In genomic region chr6:132795393-132795792, GRCm38 (mm10) we compare ENCODE assay signal across 18 mouse cellular contexts. TPM values are rescaled to one million over a fixed set of nuclear protein-coding genes. Genes with fewer than 3 reads are reported as not detected.
A peak's percentile ranks its signal among the peaks of the same experiment; 100 is the strongest.
DNase-seq lines count a peak whose midpoint lies in the region; ATAC-seq and TF ChIP-seq lines count a peak whose summit lies in the region.
"Had no signal": no experiment of that assay in that cellular context is flagged by ENCODE, and none has a peak within 500 bp of the region (broad histone marks: within the 10 kb centered on the region; RNA-seq: fewer than 3 reads in every experiment).

No protein-coding gene starts in this region.

- DNase-seq in lung, embryonic 14.5 days, result peak; percentile 68
- no peak for DNase-seq in lung, adult 2 months
- DNase-seq in embryo, embryonic 11.5 days (ENCODE audit: low read depth, low spot score), result peak; percentile 8
- DNase-seq in left cerebral cortex, adult 9 months (ENCODE audit: low spot score in 2 of 2), result no peak
- DNase-seq: B cell, adult 2 months; cerebellum, adult 18-20 months; heart, adult 11 months; heart, postnatal 10 days; right cerebral cortex, postnatal 4 days; thymus, postnatal 4 days had no signal

- H3K9me3 ChIP-seq in intestine, embryonic 16.5 days (ENCODE audit: control insufficient read depth, low read length), result peaks cover 2% of the 10 kb centered on the region; the same call in 1 of the 2 replicates
- peaks cover 3% of the 10 kb centered on the region; the same call in 1 of the 2 replicates for H3K9me3 ChIP-seq in intestine, postnatal 0 days (ENCODE audit: control insufficient read depth)
- peaks cover 5% of the 10 kb centered on the region; the same call in 1 of the 2 replicates for H3K9me3 ChIP-seq in lung, embryonic 14.5 days (ENCODE audit: low read depth, low read length)
- H3K9me3 ChIP-seq in stomach, embryonic 15.5 days, result no peaks in the 10 kb centered on the region

- no peak overlapping the region for H3K4me3 ChIP-seq in intestine, embryonic 16.5 days (ENCODE audit: low read length)
- H3K4me3 ChIP-seq in intestine, postnatal 0 days (ENCODE audit: low read depth, low read length), result no peak overlapping the region
- no peak overlapping the region for H3K4me3 ChIP-seq in lung, embryonic 14.5 days (ENCODE audit: low read depth, low read length)
- no peak overlapping the region for H3K4me3 ChIP-seq in lung, adult 2 months (replicated peaks; ENCODE audit: extremely low read depth, low read depth, low read length)
- no peak overlapping the region for H3K4me3 ChIP-seq in stomach, embryonic 15.5 days (replicated peaks)
- H3K4me3 ChIP-seq: embryonic facial prominence, embryonic 12.5 days; forebrain, embryonic 10.5 days; megakaryocyte, embryonic 14.5 days had no signal

- WGBS in intestine, embryonic 16.5 days, result 25% methylated on average over 1 of the region's 1 CpGs
- WGBS in intestine, postnatal 0 days, result 39% methylated on average over 1 of the region's 1 CpGs
- 16% methylated on average over 1 of the region's 1 CpGs for WGBS in lung, embryonic 14.5 days
- WGBS in lung, adult 2 months, result 11% methylated on average over 1 of the region's 1 CpGs
- 8% methylated on average over 1 of the region's 1 CpGs for WGBS in stomach, embryonic 15.5 days

- no peak overlapping the region for H3K27ac ChIP-seq in intestine, embryonic 16.5 days (ENCODE audit: low read length)
- no peak overlapping the region for H3K27ac ChIP-seq in intestine, postnatal 0 days (ENCODE audit: low read depth, low read length)
- no peak overlapping the region for H3K27ac ChIP-seq in lung, embryonic 14.5 days (ENCODE audit: low read depth)
- no peak overlapping the region for H3K27ac ChIP-seq in stomach, embryonic 15.5 days
- H3K27ac ChIP-seq: embryonic facial prominence, embryonic 12.5 days; forebrain, embryonic 10.5 days; liver, embryonic 14.5 days had no signal

- 0 out of 2 replicates have a peak, but pooled peaks have one; percentile 33 for ATAC-seq in intestine, embryonic 16.5 days
- ATAC-seq in intestine, postnatal 0 days, result no peak
- ATAC-seq in lung, embryonic 14.5 days (ENCODE audit: insufficient read depth), result peak; percentile 93
- peak; percentile 47; the same call in 1 of the 2 replicates for ATAC-seq in stomach, embryonic 15.5 days (ENCODE audit: insufficient read depth, low FRiP score, low read depth)

- no peaks in the 10 kb centered on the region for H3K4me1 ChIP-seq in intestine, embryonic 16.5 days (ENCODE audit: control insufficient read depth, insufficient read depth, low read length)
- no peaks in the 10 kb centered on the region for H3K4me1 ChIP-seq in intestine, postnatal 0 days (replicated peaks; ENCODE audit: control insufficient read depth, insufficient read depth, low read length)
- H3K4me1 ChIP-seq in lung, embryonic 14.5 days (ENCODE audit: insufficient read depth), result no peaks in the 10 kb centered on the region
- no peaks in the 10 kb centered on the region for H3K4me1 ChIP-seq in lung, adult 2 months (ENCODE audit: control insufficient read depth, insufficient read depth, low read length)
- H3K4me1 ChIP-seq in stomach, embryonic 15.5 days, result no peaks in the 10 kb centered on the region
- H3K4me1 ChIP-seq: embryonic facial prominence, embryonic 12.5 days; megakaryocyte, embryonic 14.5 days had no signal

- no peak overlapping the region for H3K4me2 ChIP-seq in intestine, embryonic 16.5 days (ENCODE audit: low read depth, low read length)
- no peak overlapping the region for H3K4me2 ChIP-seq in intestine, postnatal 0 days (replicated peaks; ENCODE audit: low read depth)
- no peak overlapping the region for H3K4me2 ChIP-seq in lung, embryonic 14.5 days
- H3K4me2 ChIP-seq in stomach, embryonic 15.5 days, result no peak overlapping the region
- H3K4me2 ChIP-seq: embryonic facial prominence, embryonic 12.5 days had no signal

- no peak for TF ChIP-seq POLR2A in lung, adult 2 months (IDR thresholded peaks at IDR 0.05; ENCODE audit: borderline replicate concordance, extremely low read depth, low read depth, low read length)

- no peak for TF ChIP-seq CTCF in intestine, postnatal 0 days (IDR thresholded peaks at IDR 0.05; ENCODE audit: low read depth)
- TF ChIP-seq CTCF in lung, embryonic 14.5 days (IDR thresholded peaks at IDR 0.05; ENCODE audit: low read depth), result no peak
- TF ChIP-seq CTCF in lung, adult 2 months (IDR thresholded peaks at IDR 0.05; ENCODE audit: insufficient read depth, low read length), result no peak

- no peaks in the 10 kb centered on the region for H3K27me3 ChIP-seq in intestine, embryonic 16.5 days (replicated peaks; ENCODE audit: control insufficient read depth, insufficient read depth, low read length)
- no peaks in the 10 kb centered on the region for H3K27me3 ChIP-seq in intestine, postnatal 0 days (replicated peaks; ENCODE audit: control insufficient read depth, insufficient read depth, low read length)
- H3K27me3 ChIP-seq in lung, embryonic 14.5 days (ENCODE audit: insufficient read depth, low read length), result no peaks in the 10 kb centered on the region
- H3K27me3 ChIP-seq in stomach, embryonic 15.5 days (replicated peaks), result no peaks in the 10 kb centered on the region
- H3K27me3 ChIP-seq: embryonic facial prominence, embryonic 12.5 days; megakaryocyte, embryonic 14.5 days had no signal

- H3K36me3 ChIP-seq in intestine, embryonic 16.5 days (ENCODE audit: control insufficient read depth, insufficient read depth, low read length), result no peaks in the 10 kb centered on the region
- H3K36me3 ChIP-seq in intestine, postnatal 0 days (ENCODE audit: control insufficient read depth, insufficient read depth), result no peaks in the 10 kb centered on the region
- H3K36me3 ChIP-seq in lung, embryonic 14.5 days (ENCODE audit: insufficient read depth), result no peaks in the 10 kb centered on the region
- no peaks in the 10 kb centered on the region for H3K36me3 ChIP-seq in stomach, embryonic 15.5 days
- H3K36me3 ChIP-seq: embryonic facial prominence, embryonic 12.5 days; forebrain, embryonic 10.5 days had no signal

- H3K9ac ChIP-seq in intestine, embryonic 16.5 days (ENCODE audit: low read depth, low read length), result no peak overlapping the region
- H3K9ac ChIP-seq in intestine, postnatal 0 days (ENCODE audit: low read depth, low read length), result no peak overlapping the region
- H3K9ac ChIP-seq in lung, embryonic 14.5 days, result no peak overlapping the region
- no peak overlapping the region for H3K9ac ChIP-seq in stomach, embryonic 15.5 days
- H3K9ac ChIP-seq: embryonic facial prominence, embryonic 12.5 days; liver, embryonic 14.5 days had no signal

RNA-seq across cellular contexts. Expression of gene Tas2r117, which starts 7.2 kb away (rescaled TPM):
- polyA plus RNA-seq in intestine, embryonic 16.5 days (2015; fragmentation: Nextera tagmentation; extraction: Ambion mirVana), result not detected in 2 replicates
- polyA plus RNA-seq in intestine, postnatal 0 days (2015; fragmentation: Nextera tagmentation; extraction: Ambion mirVana), result not detected in 2 replicates
- polyA plus RNA-seq in lung, embryonic 14.5 days (2014; fragmentation: Nextera tagmentation; extraction: Ambion mirVana), result not detected in 2 replicates
- polyA plus RNA-seq in lung, adult 2 months (2012; rRNA removed), result not detected in 2 replicates
- polyA plus RNA-seq in stomach, embryonic 15.5 days (2015; fragmentation: Nextera tagmentation; extraction: Ambion mirVana), result not detected in 2 replicates
- polyA plus RNA-seq: brain, embryonic 14.5 days; embryonic facial prominence, embryonic 12.5 days; forebrain, embryonic 10.5 days; liver, embryonic 14.5 days had no signal

RNA-seq across cellular contexts. Expression of gene Tas2r136, which starts 17.4 kb away (rescaled TPM):
- not detected in 2 replicates for polyA plus RNA-seq in intestine, embryonic 16.5 days (2015; fragmentation: Nextera tagmentation; extraction: Ambion mirVana)
- not detected in 2 replicates for polyA plus RNA-seq in intestine, postnatal 0 days (2015; fragmentation: Nextera tagmentation; extraction: Ambion mirVana)
- polyA plus RNA-seq in lung, embryonic 14.5 days (2014; fragmentation: Nextera tagmentation; extraction: Ambion mirVana), result not detected in 2 replicates
- polyA plus RNA-seq in lung, adult 2 months (2012; rRNA removed), result not detected in 2 replicates
- not detected in 2 replicates for polyA plus RNA-seq in stomach, embryonic 15.5 days (2015; fragmentation: Nextera tagmentation; extraction: Ambion mirVana)
- polyA plus RNA-seq: brain, embryonic 14.5 days; embryonic facial prominence, embryonic 12.5 days; forebrain, embryonic 10.5 days; liver, embryonic 14.5 days had no signal

RNA-seq across cellular contexts. Expression of gene Tas2r102, which starts 33.5 kb away (rescaled TPM):
- polyA plus RNA-seq in intestine, embryonic 16.5 days (2015; fragmentation: Nextera tagmentation; extraction: Ambion mirVana), result not detected in 2 replicates
- not detected in 2 replicates for polyA plus RNA-seq in intestine, postnatal 0 days (2015; fragmentation: Nextera tagmentation; extraction: Ambion mirVana)
- polyA plus RNA-seq in lung, embryonic 14.5 days (2014; fragmentation: Nextera tagmentation; extraction: Ambion mirVana), result not detected in 2 replicates
- not detected in 2 replicates for polyA plus RNA-seq in lung, adult 2 months (2012; rRNA removed)
- polyA plus RNA-seq in stomach, embryonic 15.5 days (2015; fragmentation: Nextera tagmentation; extraction: Ambion mirVana), result not detected in 2 replicates
- polyA plus RNA-seq: brain, embryonic 14.5 days; embryonic facial prominence, embryonic 12.5 days; forebrain, embryonic 10.5 days; liver, embryonic 14.5 days had no signal

RNA-seq across cellular contexts. Expression of gene Tas2r124, which starts 40.9 kb away (rescaled TPM):
- not detected in 2 replicates for polyA plus RNA-seq in intestine, embryonic 16.5 days (2015; fragmentation: Nextera tagmentation; extraction: Ambion mirVana)
- polyA plus RNA-seq in intestine, postnatal 0 days (2015; fragmentation: Nextera tagmentation; extraction: Ambion mirVana), result not detected in 2 replicates
- polyA plus RNA-seq in lung, embryonic 14.5 days (2014; fragmentation: Nextera tagmentation; extraction: Ambion mirVana), result not detected in 2 replicates
- not detected in 2 replicates for polyA plus RNA-seq in lung, adult 2 months (2012; rRNA removed)
- polyA plus RNA-seq in stomach, embryonic 15.5 days (2015; fragmentation: Nextera tagmentation; extraction: Ambion mirVana), result not detected in 2 replicates
- polyA plus RNA-seq: brain, embryonic 14.5 days; embryonic facial prominence, embryonic 12.5 days; forebrain, embryonic 10.5 days; liver, embryonic 14.5 days had no signal

RNA-seq across cellular contexts. Expression of gene Tas2r123, which starts 51.5 kb away (rescaled TPM):
- polyA plus RNA-seq in intestine, embryonic 16.5 days (2015; fragmentation: Nextera tagmentation; extraction: Ambion mirVana), result not detected in 2 replicates
- not detected in 2 replicates for polyA plus RNA-seq in intestine, postnatal 0 days (2015; fragmentation: Nextera tagmentation; extraction: Ambion mirVana)
- polyA plus RNA-seq in lung, embryonic 14.5 days (2014; fragmentation: Nextera tagmentation; extraction: Ambion mirVana), result not detected in 2 replicates
- not detected in 2 replicates for polyA plus RNA-seq in lung, adult 2 months (2012; rRNA removed)
- polyA plus RNA-seq in stomach, embryonic 15.5 days (2015; fragmentation: Nextera tagmentation; extraction: Ambion mirVana), result not detected in 2 replicates
- polyA plus RNA-seq: brain, embryonic 14.5 days; embryonic facial prominence, embryonic 12.5 days; forebrain, embryonic 10.5 days; liver, embryonic 14.5 days had no signal

Comparison
In these comparisons a context has a peak if more than half of its experiments do, and no peak if none do; other contexts are left out.
1. DNase-seq: peak in lung, embryonic 14.5 days (single experiment) and embryo, embryonic 11.5 days (single experiment); none in lung, adult 2 months (single experiment) and left cerebral cortex, adult 9 months (0 of 2).